Mouse (Mus musculus) embryonic facial prominence, embryonic 11.5 days (tissue): ENCODE results near the gene Cstad. TPM values are rescaled to one million over a fixed set of nuclear protein-coding genes. Genes with fewer than 3 reads are reported as not detected.

ENCODE experiments used
- ATAC-seq: fragments of 200-750 bp; cut with Nextera tagmentation; replicated peaks from 2 replicates; pipeline ENCODE4 v1.8.0; 2017; ENCODE audit warnings: low read depth; ENCODE audit not compliant: insufficient number of reproducible peaks, low FRiP score, low TSS enrichment
- DNase-seq: peaks from one replicate; pipeline ENCODE4 v3.0.0-alpha.2; 2015; ENCODE audit warnings: low spot score
- H3K27ac ChIP-seq: fragments of 300-500 bp; sonication (generic); replicated peaks from 2 replicates; pipeline ENCODE4 v1.5.1; 2014; ENCODE audit warnings: mild to moderate bottlenecking, low read depth, low read length, control low read depth
- H3K27me3 ChIP-seq: fragments of 300-500 bp; sonication (generic); 2 replicates; pipeline ENCODE4 v1.6.1; 2014; ENCODE audit warnings: mild to moderate bottlenecking, low read length, moderate library complexity, mixed read lengths; ENCODE audit not compliant: control insufficient read depth, insufficient read depth
- H3K36me3 ChIP-seq: fragments of 300-500 bp; sonication (generic); replicated peaks from 2 replicates; pipeline ENCODE4 v1.6.1; 2014; ENCODE audit warnings: low read depth, mild to moderate bottlenecking, low read length, moderate library complexity, mixed read lengths; ENCODE audit not compliant: control insufficient read depth, insufficient read depth
- H3K4me1 ChIP-seq: fragments of 300-500 bp; sonication (generic); 2 replicates; pipeline ENCODE4 v1.6.1; 2014; ENCODE audit warnings: low read length, mixed read lengths; ENCODE audit not compliant: control insufficient read depth, insufficient read depth
- H3K4me2 ChIP-seq: fragments of 300-500 bp; sonication (generic); 2 replicates; pipeline ENCODE4 v1.6.1; 2014; ENCODE audit warnings: low read depth, mild to moderate bottlenecking, control low read depth, low read length, moderate library complexity
- H3K4me3 ChIP-seq: fragments of 300-500 bp; sonication (generic); 2 replicates; pipeline ENCODE4 v1.5.1; 2014; ENCODE audit warnings: low read depth, low read length, control low read depth
- H3K9ac ChIP-seq: fragments of 300-500 bp; sonication (generic); replicated peaks from 2 replicates; pipeline ENCODE4 v1.6.1; 2014; ENCODE audit warnings: mild to moderate bottlenecking, control low read depth, low read length
- H3K9me3 ChIP-seq: fragments of 300-500 bp; sonication (generic); replicated peaks from 2 replicates; pipeline ENCODE4 v1.6.1; 2016; ENCODE audit warnings: mild to moderate bottlenecking, low read length, inconsistent platforms, mixed read lengths; ENCODE audit not compliant: control insufficient read depth
- WGBS: fragments of 180-500 bp; shearing (Covaris S2); extraction: QIAGEN DNeasy Blood & Tissue Kit; methylation state at CpG from one replicate; pipeline ENCODE4 v1.1.7; 2014; 5-methylcytosine and 5-hydroxymethylcytosine counted together
- polyA plus RNA-seq: library from polyadenylated mRNA; unstranded; fragments of >200 nt; fragmentation: Nextera tagmentation; extraction: Ambion mirVana; gene quantifications from 2 replicates; pipeline ENCODE4 v1.2.1, GENCODE M21; 2014

The Cstad gene
- polyA plus RNA-seq, 1 experiment from 2014 or later: not detected

- no peak for ATAC-seq
- H3K4me3 ChIP-seq: no peak overlapping the region
- DNase-seq: no peak
- H3K27me3 ChIP-seq: no peaks in the 10 kb centered on the region
- no peak overlapping the region for H3K9ac ChIP-seq
- no peak overlapping the region for H3K27ac ChIP-seq
- no peak overlapping the region for H3K4me2 ChIP-seq
- WGBS: 69% methylated on average over 3 of the region's 3 CpGs
- peaks cover 8% of the 10 kb centered on the region for H3K4me1 ChIP-seq
- no peaks in the 10 kb centered on the region for H3K9me3 ChIP-seq
- no peaks in the 10 kb centered on the region for H3K36me3 ChIP-seq
These were observed 4.8 kb downstream of the Cstad start for GRCm38 (mm10) chr2:30599621-30600020.

- DNase-seq: no peak
- Histone ChIP-seq H3K27me3 (no peaks in the 10 kb centered on the region), H3K4me1 (peaks cover 14% of the 10 kb centered on the region), H3K27ac (peak overlapping the region; percentile 91), H3K4me3 (no peak overlapping the region), H3K9ac (peak overlapping the region; percentile 47), H3K36me3 (no peaks in the 10 kb centered on the region), H3K9me3 (no peaks in the 10 kb centered on the region), H3K4me2 (no peak overlapping the region; the same call in 1 of the 2 replicates)
- no peak for ATAC-seq
- 12% methylated on average over 9 of the region's 9 CpGs for whole genome bisulfite sequencing
These were observed 5.5 kb downstream of the Cstad start for GRCm38 (mm10) chr2:30600291-30600690.

GRCm38 (mm10) chr2:30600965-30601841 is 6.4 kb downstream of the Cstad start:
- no peaks in the 10 kb centered on the region for H3K36me3 ChIP-seq
- WGBS: 9% methylated on average over 19 of the region's 20 CpGs

GRCm38 (mm10) chr2:30602451-30602850 is 7.6 kb downstream of the Cstad start:
- no peak overlapping the region for H3K27ac ChIP-seq

More at GRCm38 (mm10) chr2:30600965-30601841, 6.4 kb downstream of the Cstad start:
- Histone ChIP-seq H3K4me3 (no peak overlapping the region), H3K27me3 (no peaks in the 10 kb centered on the region), H3K9me3 (no peaks in the 10 kb centered on the region), H3K9ac (peak overlapping the region; percentile 47), H3K4me1 (peaks cover 14% of the 10 kb centered on the region), H3K27ac (peak overlapping the region; percentile 91), H3K4me2 (peak overlapping the region; percentile 17; the same call in 1 of the 2 replicates)
- peak; percentile 72 for DNase-seq
- no peak for ATAC-seq

GRCm38 (mm10) chr2:30603731-30604130 is 8.9 kb downstream of the Cstad start:
- 0 out of 2 replicates have a peak overlapping the region, but pooled peaks have one; percentile 10 for H3K9ac ChIP-seq
- no peak overlapping the region for H3K4me3 ChIP-seq
- H3K4me1 ChIP-seq: peaks cover 16% of the 10 kb centered on the region
- H3K9me3 ChIP-seq: no peaks in the 10 kb centered on the region
- no peak for ATAC-seq
- WGBS: 37% methylated on average over 5 of the region's 5 CpGs
- no peak overlapping the region for H3K4me2 ChIP-seq
- H3K27me3 ChIP-seq: no peaks in the 10 kb centered on the region
- H3K36me3 ChIP-seq: no peaks in the 10 kb centered on the region
- peak overlapping the region; percentile 53 for H3K27ac ChIP-seq
- DNase-seq: no peak

More at GRCm38 (mm10) chr2:30602451-30602850, 7.6 kb downstream of the Cstad start:
- H3K9ac ChIP-seq: no peak overlapping the region
- no peak overlapping the region for H3K4me2 ChIP-seq
- no peaks in the 10 kb centered on the region for H3K27me3 ChIP-seq
- H3K9me3 ChIP-seq: no peaks in the 10 kb centered on the region
- H3K4me3 ChIP-seq: no peak overlapping the region
- DNase-seq (no peak), ATAC-seq (no peak)
- H3K4me1 ChIP-seq: peaks cover 16% of the 10 kb centered on the region
- no peaks in the 10 kb centered on the region for H3K36me3 ChIP-seq

- WGBS: under 1% methylated on average over 32 of the region's 32 CpGs
These were observed 10.3 kb downstream of the Cstad start for GRCm38 (mm10) chr2:30604880-30605761.

GRCm38 (mm10) chr2:30605762-30606051 is 10.9 kb downstream of the Cstad start:
- H3K27ac ChIP-seq: peak overlapping the region; percentile 53
- 22% methylated on average over 4 of the region's 6 CpGs for WGBS
- H3K36me3 ChIP-seq: no peaks in the 10 kb centered on the region
- no peak for ATAC-seq
- no peaks in the 10 kb centered on the region for H3K9me3 ChIP-seq
- no peaks in the 10 kb centered on the region for H3K27me3 ChIP-seq
- no peak overlapping the region for H3K4me2 ChIP-seq
- peaks cover 14% of the 10 kb centered on the region for H3K4me1 ChIP-seq
- peak overlapping the region; percentile 34 for H3K9ac ChIP-seq
- no peak overlapping the region for H3K4me3 ChIP-seq
- peak; percentile 55 for DNase-seq

More at GRCm38 (mm10) chr2:30604880-30605761, 10.3 kb downstream of the Cstad start:
- Histone ChIP-seq H3K27ac (peak overlapping the region; percentile 53), H3K36me3 (no peaks in the 10 kb centered on the region), H3K27me3 (no peaks in the 10 kb centered on the region), H3K9ac (peak overlapping the region; percentile 34), H3K4me3 (no peak overlapping the region), H3K4me1 (peaks cover 16% of the 10 kb centered on the region), H3K9me3 (no peaks in the 10 kb centered on the region), H3K4me2 (peak overlapping the region; percentile 8; the same call in 1 of the 2 replicates)
- ATAC-seq (0 out of 2 replicates have a peak, but pooled peaks have one; percentile 12), DNase-seq (peak; percentile 86)
